Mouse (Mus musculus) heart, postnatal 14 days (tissue): Measurements from ENCODE around the gene Zswim7. TPM values are rescaled to one million over a fixed set of nuclear protein-coding genes. Genes with fewer than 3 reads are reported as not detected.

Experiments used
- DNase-seq, 2 experiments: peaks; one replicate each; pipeline ENCODE4 v3.0.0; 2021 to 2022
- intact Hi-C: fragments of 180-260 bp; cut with DNase I; formaldehyde crosslinking; loops from one replicate; pipeline ENCODE4 v1.15.1; 2025
- total RNA-seq, 2 experiments: library from RNA; stranded (reverse); gene quantifications; 2 replicates each; pipeline ENCODE4 v1.2.3; 2021

Zswim7 gene
- total RNA-seq, 2 experiments from 2014 or later: 12.6 to 13.2 TPM

DNA sequence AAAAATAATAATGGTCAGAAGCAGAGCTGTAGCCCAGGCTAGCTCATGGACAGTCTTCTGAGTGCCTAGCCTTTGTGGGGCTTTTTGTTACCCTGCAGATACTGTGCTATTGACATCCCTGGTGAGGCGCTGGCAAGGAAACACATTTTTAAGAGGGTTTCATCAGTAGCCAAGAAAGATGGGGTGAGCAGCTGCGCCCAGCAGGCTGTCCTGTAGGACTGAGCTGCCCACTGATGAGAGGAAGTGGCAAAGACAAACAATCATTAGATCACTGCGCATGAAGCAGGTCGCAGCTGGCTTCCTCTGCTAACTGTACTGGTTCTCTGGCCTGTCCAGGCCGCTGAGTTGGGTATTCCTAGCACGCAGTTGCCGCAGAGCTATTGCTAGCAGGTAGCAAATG, 17.6 kb downstream of the Zswim7 start:
- intact Hi-C loops: no loop called here
- no peak for DNase-seq

DNA sequence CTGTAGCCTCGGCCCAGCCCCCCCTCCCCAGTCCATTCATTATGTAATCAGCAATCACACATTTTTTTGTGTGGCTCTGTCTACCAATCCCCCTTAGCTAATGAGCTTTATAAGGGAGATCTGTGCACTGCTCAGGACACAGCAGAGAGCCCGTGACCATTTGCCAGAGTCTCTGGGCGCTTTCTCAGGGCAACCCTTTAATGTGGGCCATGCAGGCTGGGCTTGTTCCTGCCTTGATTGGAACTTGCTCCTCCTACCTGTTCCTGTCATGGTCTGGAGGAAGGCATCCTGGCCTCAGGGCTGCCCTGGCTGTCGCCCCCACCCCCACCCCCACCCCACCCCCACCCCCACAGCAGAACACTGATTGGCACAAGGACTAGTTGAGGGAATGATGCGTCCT, 22.0 kb downstream of the Zswim7 start:
- DNase-seq: no peak
- intact Hi-C loops: no loop called here

DNA sequence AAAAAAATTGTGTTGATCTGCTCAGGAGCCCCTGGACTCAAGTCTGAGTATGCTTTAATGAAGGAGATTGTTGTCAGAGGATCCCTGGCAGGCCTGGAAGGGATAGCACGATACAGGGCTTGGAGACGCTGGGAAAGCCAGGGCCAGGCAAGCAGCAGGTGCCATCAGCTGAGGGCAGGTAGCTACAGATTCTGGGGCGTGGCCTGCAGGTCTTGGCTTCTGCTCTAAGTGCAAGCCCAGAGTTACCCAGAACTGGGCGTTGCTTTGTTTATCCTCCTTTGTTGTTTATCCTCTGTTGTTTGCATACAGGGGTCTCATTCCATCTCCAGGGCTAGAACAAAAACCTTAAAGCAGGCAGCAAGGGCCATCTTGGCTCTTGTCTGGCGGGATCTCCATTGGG, 27.8 kb downstream of the Zswim7 start:
- DNase-seq: no peak
- intact Hi-C loops: no loop called here

DNA sequence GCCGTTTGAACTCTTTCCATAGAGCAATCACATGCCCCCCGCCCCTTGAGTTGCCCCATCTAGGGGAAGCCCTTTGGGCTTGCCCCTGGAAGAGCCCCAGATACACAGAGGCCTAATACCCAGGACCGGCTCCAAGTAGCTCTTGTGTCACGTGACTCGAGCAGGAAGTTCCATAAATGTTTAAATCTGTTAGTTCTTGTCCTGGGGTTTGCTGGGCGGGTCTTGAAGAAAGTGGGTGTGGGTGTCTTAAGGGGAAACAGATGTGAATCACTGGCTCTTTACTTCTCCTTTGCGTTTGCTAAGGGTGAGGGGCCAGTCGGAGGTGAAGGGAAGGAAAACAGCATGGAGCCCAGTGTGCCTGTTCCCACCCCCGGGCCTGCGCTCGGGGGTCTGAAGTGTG, 30.1 kb downstream of the Zswim7 start:
- no peak for DNase-seq
- intact Hi-C loops: no loop called here

DNA sequence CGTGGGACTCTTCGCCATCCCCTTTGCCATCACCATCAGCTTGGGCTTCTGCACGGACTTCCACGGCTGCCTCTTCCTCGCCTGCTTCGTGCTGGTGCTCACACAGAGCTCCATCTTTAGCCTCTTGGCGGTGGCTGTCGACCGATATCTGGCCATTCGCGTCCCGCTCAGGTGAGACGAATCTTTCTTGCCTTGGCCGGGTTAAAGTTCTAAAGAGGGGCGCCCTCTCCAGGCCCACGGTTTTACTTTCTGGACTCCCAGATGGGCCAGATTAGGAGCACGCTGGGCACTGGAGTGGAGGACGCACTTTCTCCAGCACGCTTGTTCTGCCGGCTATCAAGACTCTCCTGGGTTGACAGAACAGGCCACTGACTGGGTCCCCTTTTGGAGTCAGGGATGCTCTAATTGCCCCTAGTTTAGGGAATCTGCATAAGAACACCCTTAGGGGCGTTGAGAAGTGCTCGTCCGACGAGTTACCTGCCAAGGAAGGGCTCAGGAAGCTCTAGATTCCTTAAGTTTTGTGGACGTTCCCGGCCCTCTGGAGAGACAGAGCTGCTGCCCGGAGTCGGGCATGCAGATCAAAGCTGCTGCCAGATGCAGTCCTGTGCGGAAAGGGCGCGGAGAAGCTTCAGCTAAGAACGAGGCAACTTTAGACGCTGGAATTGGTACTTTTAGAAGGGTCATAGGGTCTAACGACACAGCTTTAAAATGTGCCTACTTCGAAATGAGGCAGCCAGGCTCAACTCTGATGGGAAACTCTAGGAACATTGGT, 31.7 kb downstream of the Zswim7 start:
- intact Hi-C loops: no loop called here
- peak; percentile 20 to 29 for DNase-seq

DNA sequence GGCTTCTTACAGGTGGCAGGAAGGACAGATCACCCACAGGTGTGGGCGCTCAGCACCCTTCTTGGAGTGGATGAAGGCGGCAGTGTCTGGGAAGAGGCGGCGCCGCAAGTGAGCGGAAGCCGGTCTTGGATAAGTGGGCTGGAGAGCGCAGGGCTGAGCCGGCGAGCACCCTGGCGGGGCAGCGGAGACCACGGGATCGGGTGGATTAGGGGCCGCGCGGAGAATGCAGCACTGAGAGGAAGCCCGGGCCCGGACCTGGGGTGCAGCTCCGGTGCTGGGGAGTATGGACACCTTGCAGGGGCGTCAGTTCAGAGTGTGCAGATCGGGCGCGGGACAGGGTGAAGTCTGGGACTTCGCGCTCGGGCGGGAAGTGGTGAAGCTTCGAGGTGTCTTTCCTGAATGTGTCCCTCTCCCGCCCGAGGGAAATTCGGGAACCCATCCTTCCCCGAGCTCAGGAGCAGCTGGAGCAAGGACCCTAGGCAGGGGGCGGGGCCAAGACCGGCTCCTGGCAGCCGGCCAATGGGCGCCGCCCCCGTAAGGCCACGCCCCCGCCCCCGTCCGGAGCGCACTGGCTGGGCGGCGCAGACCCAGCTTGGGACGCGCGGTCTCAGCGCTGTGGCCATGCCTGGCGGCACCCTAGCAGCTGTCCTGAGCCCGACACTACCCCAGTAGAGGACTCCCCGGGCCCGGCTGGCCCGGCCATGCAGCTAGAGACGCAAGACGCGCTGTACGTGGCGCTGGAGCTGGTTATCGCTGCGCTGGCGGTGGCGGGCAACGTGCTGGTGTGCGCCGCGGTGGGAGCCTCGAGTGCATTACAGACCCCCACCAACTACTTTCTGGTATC, 32.6 kb downstream of the Zswim7 start, which contains the start of gene Adora2b:
TSS of gene Adora2b (plus strand) at position 584 of the 844 bp plus-strand sequence.
- intact Hi-C loops: no loop called here
- DNase-seq: peak; percentile 78 to 80

DNA sequence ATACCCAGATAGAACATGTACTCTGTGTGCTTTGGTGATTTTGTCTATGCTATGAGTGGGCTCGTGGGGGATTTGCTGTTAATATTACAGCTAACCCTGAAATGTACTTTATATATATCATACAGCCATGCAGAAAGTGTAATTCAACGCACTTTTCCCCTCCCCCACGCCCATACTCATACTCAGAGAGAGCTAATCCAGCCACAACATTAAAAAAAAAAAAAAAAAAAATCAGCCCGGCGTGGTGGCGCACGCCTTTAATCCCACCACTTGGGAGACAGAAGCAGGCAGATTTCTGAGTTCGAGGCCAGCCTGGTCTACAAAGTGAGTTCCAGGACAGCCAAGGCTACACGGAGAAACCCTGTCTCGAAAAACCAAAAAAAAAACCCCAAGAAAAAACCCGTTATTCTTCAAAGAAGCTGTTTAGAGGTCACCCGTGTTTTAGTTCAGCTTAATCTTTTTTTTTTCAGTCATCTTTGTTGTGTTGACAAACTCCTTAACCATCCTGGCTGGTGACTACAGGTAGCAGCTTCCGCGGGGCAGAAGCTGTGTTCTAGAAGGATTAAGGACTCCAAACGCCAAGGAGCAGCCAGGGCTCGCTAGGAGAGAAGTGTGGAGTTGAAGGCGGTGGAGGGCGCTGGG, 33.3 kb downstream of the Zswim7 start:
- no peak for DNase-seq
- intact Hi-C loops: no loop called here

DNA sequence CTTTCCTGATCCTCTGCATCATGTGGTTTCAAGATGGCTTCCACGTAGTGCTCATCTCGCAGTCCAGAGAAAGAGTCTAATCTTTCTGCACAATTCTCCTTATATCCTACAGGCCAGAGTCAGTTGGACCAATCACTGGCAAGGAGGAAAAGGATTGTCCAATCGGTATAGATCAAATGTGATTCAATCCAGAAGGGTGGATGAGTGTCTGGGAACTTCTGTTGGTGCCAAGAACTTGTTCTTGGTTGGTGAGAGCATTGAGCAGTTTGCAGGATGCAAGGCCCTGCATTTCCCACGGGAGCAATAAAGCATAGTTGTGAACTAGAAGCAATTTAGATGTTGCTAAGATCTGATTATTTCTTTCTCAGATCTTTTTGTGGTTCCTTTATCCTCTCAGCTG, 36.7 kb downstream of the Zswim7 start:
- DNase-seq: no peak
- intact Hi-C loops: no loop called here

DNA sequence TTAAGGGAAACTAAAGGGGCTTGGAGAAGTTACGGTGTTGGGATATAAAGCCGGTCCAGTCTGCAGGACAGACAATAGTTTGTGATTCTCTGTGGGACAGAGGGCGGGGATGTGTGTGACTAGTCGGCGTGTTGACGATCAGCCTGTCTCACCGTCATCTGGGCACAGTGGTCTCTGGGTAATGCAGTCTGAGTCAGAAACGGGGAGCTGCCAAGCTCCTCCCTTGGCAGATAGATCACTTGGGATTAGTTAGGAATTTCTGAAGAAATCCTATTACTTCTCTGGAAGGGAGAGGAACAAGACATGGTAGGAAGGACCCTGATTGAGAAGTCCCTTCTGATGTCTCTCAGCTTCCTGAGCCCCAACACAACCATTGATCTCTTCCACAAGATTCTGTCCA, 37.3 kb downstream of the Zswim7 start:
- intact Hi-C loops: no loop called here
- DNase-seq: no peak

DNA sequence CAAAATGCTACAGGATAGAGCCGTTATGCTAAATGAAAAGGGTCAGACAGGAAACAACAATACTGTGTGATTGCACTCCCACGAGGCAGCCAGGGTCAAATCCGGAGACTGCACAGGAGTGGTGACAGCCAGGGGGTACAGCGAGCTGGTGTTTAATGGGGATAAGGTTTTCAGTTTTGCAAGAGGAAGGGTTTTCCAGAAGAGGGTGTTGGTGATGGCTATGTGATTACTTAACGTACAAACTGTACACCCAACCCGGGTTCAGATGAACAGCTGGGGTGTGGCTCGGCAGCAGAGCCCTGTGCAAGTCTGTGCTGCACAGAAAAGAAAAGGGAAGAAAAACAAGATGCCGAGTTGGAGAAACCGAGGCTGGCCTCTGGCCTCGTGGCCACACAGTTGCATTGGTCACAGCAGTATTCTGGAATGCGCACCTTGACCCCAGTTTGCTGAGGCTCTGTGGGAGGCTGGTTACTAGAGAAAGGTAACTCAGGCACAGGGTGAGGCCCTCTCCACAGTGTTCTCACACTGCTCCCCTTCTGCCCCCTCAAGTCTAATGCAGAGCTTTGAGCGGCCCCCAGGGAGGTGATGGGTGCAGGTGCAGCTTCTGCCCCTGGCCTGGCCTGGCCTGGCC, 40.4 kb downstream of the Zswim7 start:
- intact Hi-C loops: no loop called here
- DNase-seq: no peak

DNA sequence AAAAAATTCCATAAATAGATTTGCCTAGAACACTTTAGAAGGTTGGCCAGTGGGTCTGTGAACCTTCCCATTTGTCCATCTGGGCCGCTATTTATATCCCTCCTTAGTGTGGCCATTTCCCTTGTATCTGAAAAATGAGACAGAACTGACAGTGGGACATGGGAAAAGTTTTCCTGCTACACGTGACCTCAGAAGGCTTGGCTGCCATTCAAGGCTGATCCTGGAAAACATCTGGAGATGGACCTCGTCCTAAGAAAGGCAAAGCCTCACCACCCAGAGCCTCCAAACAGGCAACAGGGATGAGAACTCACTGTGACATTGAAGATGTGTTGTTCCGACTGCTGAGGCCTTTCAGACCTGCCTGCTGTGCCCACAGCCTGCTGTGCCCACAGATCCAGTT, 56.4 kb downstream of the Zswim7 start:
- peak; percentile 39 to 40 for DNase-seq
- intact Hi-C loops: no loop called here

DNA sequence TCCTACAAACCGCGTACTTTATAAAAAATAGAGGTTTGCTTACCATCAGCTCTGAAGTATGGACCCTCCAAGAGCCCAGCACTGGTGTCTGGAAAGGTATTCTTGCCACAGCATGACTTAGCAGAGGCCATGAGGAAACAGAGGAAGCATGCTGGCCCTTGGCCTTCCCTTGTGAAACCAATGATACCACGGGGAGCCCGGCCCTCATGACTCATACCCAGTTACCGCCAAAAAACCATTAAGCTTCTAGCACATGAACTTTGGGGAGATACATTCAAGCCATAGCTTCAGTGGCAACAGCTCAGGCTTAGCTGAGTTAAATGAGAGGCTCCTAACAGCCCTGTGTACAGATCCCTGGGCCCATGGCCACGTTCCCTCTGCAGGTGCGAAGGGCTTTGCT, 57.2 kb downstream of the Zswim7 start:
- intact Hi-C loops: no loop called here
- DNase-seq: peak; percentile 26 to 31

DNA sequence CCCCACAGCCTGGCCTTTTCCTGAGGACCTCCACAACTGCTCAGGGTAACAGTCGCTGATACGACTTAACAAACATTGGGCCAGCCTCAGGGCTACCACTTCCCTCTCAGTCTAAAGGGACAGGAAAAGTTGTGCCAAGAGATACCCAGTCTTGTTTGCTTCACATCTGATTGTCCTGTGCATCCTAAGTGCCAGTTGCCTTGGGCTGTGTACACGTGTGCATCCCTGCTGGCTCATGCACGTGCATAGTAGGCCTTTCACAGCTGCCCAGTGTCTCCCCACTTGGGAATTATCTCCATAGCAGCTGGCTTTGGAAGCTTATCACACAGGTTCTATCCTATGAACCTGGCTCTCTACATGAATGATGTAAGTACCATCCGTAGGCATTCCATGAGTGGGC, 57.8 kb downstream of the Zswim7 start:
- intact Hi-C loops: no loop called here
- DNase-seq: no peak

DNA sequence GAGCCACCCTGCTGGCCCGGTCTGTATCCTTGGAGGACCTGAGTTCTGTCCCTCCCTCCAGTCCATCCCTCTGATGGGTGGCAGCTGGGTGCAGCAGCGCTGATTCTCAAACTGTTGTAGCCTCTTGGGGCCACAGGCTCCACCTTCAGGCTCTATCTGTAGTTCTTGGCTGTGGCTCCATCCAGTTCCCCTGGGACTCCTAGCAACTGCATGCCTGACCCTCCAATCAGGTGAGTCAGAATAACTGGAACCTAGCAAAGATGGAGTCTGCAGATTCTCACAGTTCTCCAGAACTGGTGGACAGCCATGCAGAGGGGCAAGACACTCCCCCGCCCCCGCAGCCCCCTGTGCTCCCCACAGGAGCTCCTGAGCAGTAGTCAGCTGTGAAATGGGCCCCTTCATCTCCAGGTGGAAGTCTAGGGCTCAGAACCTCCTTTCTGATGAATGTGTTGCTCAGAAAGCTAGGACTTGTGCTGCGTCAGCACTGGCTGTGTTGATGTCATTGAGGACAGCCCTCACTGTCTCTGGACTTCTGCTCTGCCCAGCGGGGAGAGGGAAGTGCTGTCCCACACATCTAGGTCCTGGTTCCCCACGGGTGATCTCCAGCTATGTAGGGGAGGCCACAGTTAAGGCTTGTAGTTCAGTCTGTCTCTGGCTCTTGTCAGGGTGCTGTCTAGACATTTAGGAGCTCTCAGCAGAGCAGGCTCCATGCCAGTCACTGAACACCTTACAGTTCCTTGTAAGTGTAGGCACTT, 60.2 kb downstream of the Zswim7 start:
- intact Hi-C loops: no loop called here
- DNase-seq: peak; percentile 22 to 33

DNA sequence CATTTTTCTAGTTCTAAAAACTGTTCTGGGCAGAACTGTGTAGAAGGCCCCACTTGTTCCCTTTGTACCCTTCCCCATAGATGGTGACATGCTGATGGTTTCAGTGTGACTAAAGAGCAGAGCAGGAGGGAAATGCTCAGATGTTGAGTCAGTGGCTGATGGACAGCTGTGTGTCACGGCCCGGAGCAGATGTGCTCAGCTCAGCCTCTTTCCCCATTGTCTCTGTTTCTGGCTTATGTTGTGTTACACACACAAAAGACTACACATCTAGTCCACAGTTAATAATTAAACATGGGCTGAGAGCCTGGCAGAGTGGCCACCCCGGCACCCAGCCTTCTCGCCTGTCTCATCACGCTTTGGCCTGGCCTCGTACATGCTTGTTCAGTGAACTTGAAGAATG, 63.4 kb downstream of the Zswim7 start:
- DNase-seq: no peak
- intact Hi-C loops: no loop called here

Other genes with a start within 250 kb of the Zswim7 start
- 1 to 10 TPM; 2.6 to 2.7 TPM for gene Adora2b, start 32.4 kb downstream of the Zswim7 start, total RNA-seq
- 10 to 100 TPM; 36.5 to 38.2 TPM for gene Ttc19, start 98 bp upstream of the Zswim7 start, total RNA-seq
- gene Pigl, start 177.1 kb upstream of the Zswim7 start, total RNA-seq: 1 to 10 TPM; 3.8 to 4.3 TPM
- 100 to 1,000 TPM; 132 to 136 TPM for gene Ncor1, start 177.2 kb upstream of the Zswim7 start, total RNA-seq